Mouse (Mus musculus) T-cell, adult 2 months (primary cell): ENCODE measurements around the gene Rims3.

Experiments used
- DNase-seq: peaks from one replicate; pipeline ENCODE4 v3.0.0; 2022; ENCODE audit warnings: low spot score

The Rims3 gene

GRCm38 (mm10) chr4:120893656-120894401, 39.2 kb downstream of the Rims3 start:
- no peak for DNase-seq

GRCm38 (mm10) chr4:120894584-120894983, 40.0 kb downstream of the Rims3 start:
- no peak for DNase-seq

- DNase-seq, result no peak
Observed at GRCm38 (mm10) chr4:120895226-120895625, 40.6 kb downstream of the Rims3 start.

- DNase-seq, result no peak
Observed at GRCm38 (mm10) chr4:120895810-120896584, 41.4 kb downstream of the Rims3 start.

- DNase-seq, result no peak
Observed at GRCm38 (mm10) chr4:120904533-120904932, 49.9 kb downstream of the Rims3 start.

- DNase-seq, result no peak
Observed at GRCm38 (mm10) chr4:120905644-120906043, 51.0 kb downstream of the Rims3 start.

- DNase-seq, result peak; percentile 39
Observed at GRCm38 (mm10) chr4:120909558-120910150, 55.0 kb downstream of the Rims3 start.

GRCm38 (mm10) chr4:120911086-120911485, 56.5 kb downstream of the Rims3 start:
- no peak for DNase-seq

GRCm38 (mm10) chr4:120912866-120913265, 58.2 kb downstream of the Rims3 start:
- DNase-seq, result no peak

GRCm38 (mm10) chr4:120913443-120913842, 58.8 kb downstream of the Rims3 start:
- DNase-seq, result no peak

- no peak for DNase-seq
Observed at GRCm38 (mm10) chr4:120913861-120914260, 59.2 kb downstream of the Rims3 start.

- DNase-seq, result no peak
Observed at GRCm38 (mm10) chr4:120914501-120914900, 59.9 kb downstream of the Rims3 start.

- DNase-seq, result no peak
Observed at GRCm38 (mm10) chr4:120921461-120921860, 66.8 kb downstream of the Rims3 start.

GRCm38 (mm10) chr4:120924554-120925299, 70.1 kb downstream of the Rims3 start, which contains the start of gene Exo5:
Gene Exo5 (minus strand): TSS chr4:120925017.
- peak; percentile 95 for DNase-seq

GRCm38 (mm10) chr4:120925386-120925785, 70.8 kb downstream of the Rims3 start:
- peak; percentile 67 for DNase-seq

- DNase-seq, result no peak
Observed at GRCm38 (mm10) chr4:120928686-120929085, 74.1 kb downstream of the Rims3 start.

- DNase-seq, result no peak
Observed at GRCm38 (mm10) chr4:120930736-120931135, 76.1 kb downstream of the Rims3 start.

- no peak for DNase-seq
Observed at GRCm38 (mm10) chr4:120935006-120935405, 80.4 kb downstream of the Rims3 start.
